Mouse (Mus musculus) hindbrain, embryonic 16.5 days (tissue): ENCODE data around the gene Dhx40. TPM values are rescaled to one million over a fixed set of nuclear protein-coding genes. Genes with fewer than 3 reads are reported as not detected.
"Not testable (repeated sequence)": the region's sequence is repeated elsewhere in the genome, so short reads cannot be mapped to it uniquely, and the experiment has no call there.

ENCODE experiments used
- ATAC-seq: fragments of 200-750 bp; cut with Nextera tagmentation; 2 replicates; pipeline ENCODE4 v1.8.0; 2017; ENCODE audit warnings: moderate TSS enrichment, moderate library complexity
- H3K27ac ChIP-seq: fragments of 300-500 bp; sonication (generic); 2 replicates; pipeline ENCODE4 v1.5.1; 2014; ENCODE audit warnings: low read depth, mild to moderate bottlenecking, control low read depth, low read length, moderate library complexity
- H3K27me3 ChIP-seq: fragments of 300-500 bp; sonication (generic); replicated peaks from 2 replicates; pipeline ENCODE4 v1.6.1; 2014; ENCODE audit warnings: low read length; ENCODE audit not compliant: control insufficient read depth, insufficient read depth
- H3K36me3 ChIP-seq: fragments of 300-500 bp; sonication (generic); 2 replicates; pipeline ENCODE4 v1.6.1; 2014; ENCODE audit warnings: mild to moderate bottlenecking, low read length, moderate library complexity, mixed read lengths; ENCODE audit not compliant: control insufficient read depth, insufficient read depth
- H3K4me1 ChIP-seq: fragments of 300-500 bp; sonication (generic); 2 replicates; pipeline ENCODE4 v1.6.1; 2014; ENCODE audit warnings: low read depth, low read length; ENCODE audit not compliant: control insufficient read depth, insufficient read depth
- H3K4me2 ChIP-seq: fragments of 300-500 bp; sonication (generic); 2 replicates; pipeline ENCODE4 v1.6.1; 2014; ENCODE audit warnings: mild to moderate bottlenecking, low read length, control low read depth, moderate library complexity
- H3K4me3 ChIP-seq: fragments of 300-500 bp; sonication (generic); 2 replicates; pipeline ENCODE4 v1.5.1; 2014; ENCODE audit warnings: mild to moderate bottlenecking, low read length, control low read depth, moderate library complexity
- H3K9ac ChIP-seq: fragments of 300-500 bp; sonication (generic); 2 replicates; pipeline ENCODE4 v1.6.1; 2014; ENCODE audit warnings: low read depth, mild to moderate bottlenecking, control low read depth, low read length, moderate library complexity
- H3K9me3 ChIP-seq: fragments of 300-500 bp; sonication (generic); 2 replicates; pipeline ENCODE4 v1.6.1; 2014; ENCODE audit warnings: mild to moderate bottlenecking, low read length, moderate library complexity; ENCODE audit not compliant: control insufficient read depth
- WGBS: fragments of 180-500 bp; shearing (Covaris S2); extraction: QIAGEN DNeasy Blood & Tissue Kit; methylation state at CpG from one replicate; pipeline ENCODE4 v1.1.7; 2014; 5-methylcytosine and 5-hydroxymethylcytosine counted together
- polyA plus RNA-seq: library from polyadenylated mRNA; unstranded; fragments of >200 nt; fragmentation: Nextera tagmentation; extraction: Ambion mirVana; gene quantifications from 2 replicates; pipeline ENCODE4 v1.2.1, GENCODE M21; 2015

The Dhx40 gene
- polyA plus RNA-seq, 1 experiment from 2014 or later: 16.8 TPM

DNA sequence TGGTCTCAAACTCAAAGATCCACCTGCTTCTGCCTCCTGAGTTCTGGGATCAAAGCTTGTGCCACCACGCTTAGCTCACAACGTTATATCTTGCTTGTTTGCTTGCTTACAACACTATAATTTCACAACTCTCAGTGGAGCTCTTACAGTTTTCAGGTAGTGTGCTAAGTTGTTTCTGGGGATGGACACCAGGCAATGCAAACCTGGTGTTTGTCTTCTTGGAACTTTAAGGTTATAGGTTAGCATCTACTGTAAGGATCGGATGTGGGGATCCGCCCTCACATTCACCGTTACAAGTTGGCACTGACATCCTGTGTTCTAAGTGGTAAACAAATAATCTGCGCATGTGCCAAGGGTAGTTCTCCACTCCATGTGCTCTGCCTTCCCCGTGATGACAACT, 16.9 kb upstream of the Dhx40 start:
- Histone ChIP-seq H3K4me1 (no peaks in the 10 kb centered on the region), H3K4me2 (no peak overlapping the region), H3K27me3 (no peaks in the 10 kb centered on the region), H3K4me3 (no peak overlapping the region), H3K36me3 (no peaks in the 10 kb centered on the region), H3K27ac (no peak overlapping the region), H3K9ac (no peak overlapping the region), H3K9me3 (no peaks in the 10 kb centered on the region)
- ATAC-seq: no peak
- WGBS: 94% methylated on average over 6 of the region's 7 CpGs

DNA sequence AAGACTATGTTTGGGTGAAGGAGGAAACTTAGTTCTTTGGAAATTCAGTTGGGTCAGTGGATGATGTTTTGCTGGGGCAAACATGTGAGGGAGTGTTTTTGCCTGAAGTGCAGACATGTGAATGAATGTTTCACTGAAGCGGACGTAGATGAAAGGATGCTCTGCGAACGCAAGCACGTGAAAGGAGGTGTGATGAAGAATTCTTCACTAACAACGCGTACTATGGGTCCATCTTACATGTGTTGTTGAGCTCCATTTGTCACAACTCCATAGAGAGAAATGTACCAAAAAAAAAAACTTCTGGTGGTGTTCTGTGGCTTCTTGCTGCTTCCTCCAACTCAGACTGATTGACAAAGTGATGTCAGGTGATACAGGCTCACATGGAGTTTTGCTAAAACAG, 15.0 kb upstream of the Dhx40 start:
- WGBS: 88% methylated on average over 7 of the region's 7 CpGs
- H3K27me3 ChIP-seq: no peaks in the 10 kb centered on the region
- no peak overlapping the region for H3K27ac ChIP-seq
- no peak for ATAC-seq
- H3K4me1 ChIP-seq: no peaks in the 10 kb centered on the region
- no peak overlapping the region for H3K4me2 ChIP-seq
- H3K36me3 ChIP-seq: no peaks in the 10 kb centered on the region
- H3K9ac ChIP-seq: no peak overlapping the region
- H3K4me3 ChIP-seq: no peak overlapping the region
- H3K9me3 ChIP-seq: no peaks in the 10 kb centered on the region

DNA sequence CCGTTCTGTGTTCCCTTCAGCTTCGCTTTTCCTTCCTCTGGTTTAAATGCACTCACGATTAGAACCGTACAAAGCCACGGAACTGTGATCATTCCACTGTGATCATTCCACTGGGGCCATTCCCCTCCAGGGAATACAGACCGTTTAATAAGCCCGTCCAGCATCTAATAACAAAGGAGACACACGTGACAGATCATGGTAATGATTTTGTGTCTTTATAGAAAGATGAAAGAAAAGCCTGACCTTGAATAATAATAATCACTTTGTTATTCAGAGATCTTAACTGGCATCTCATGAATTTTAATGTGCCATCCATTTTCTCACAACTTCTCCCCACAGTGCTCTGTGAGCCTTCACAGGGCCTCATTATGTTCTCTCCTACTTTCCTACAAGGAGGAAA, 12.0 kb upstream of the Dhx40 start:
- Histone ChIP-seq H3K27ac (0 out of 2 replicates have a peak overlapping the region, but pooled peaks have one; percentile 9), H3K36me3 (no peaks in the 10 kb centered on the region), H3K4me1 (no peaks in the 10 kb centered on the region), H3K4me2 (no peak overlapping the region; the same call in 1 of the 2 replicates), H3K9ac (no peak overlapping the region), H3K4me3 (no peak overlapping the region), H3K27me3 (no peaks in the 10 kb centered on the region), H3K9me3 (no peaks in the 10 kb centered on the region)
- no peak for ATAC-seq
- WGBS: 15% methylated on average over 8 of the region's 8 CpGs

DNA sequence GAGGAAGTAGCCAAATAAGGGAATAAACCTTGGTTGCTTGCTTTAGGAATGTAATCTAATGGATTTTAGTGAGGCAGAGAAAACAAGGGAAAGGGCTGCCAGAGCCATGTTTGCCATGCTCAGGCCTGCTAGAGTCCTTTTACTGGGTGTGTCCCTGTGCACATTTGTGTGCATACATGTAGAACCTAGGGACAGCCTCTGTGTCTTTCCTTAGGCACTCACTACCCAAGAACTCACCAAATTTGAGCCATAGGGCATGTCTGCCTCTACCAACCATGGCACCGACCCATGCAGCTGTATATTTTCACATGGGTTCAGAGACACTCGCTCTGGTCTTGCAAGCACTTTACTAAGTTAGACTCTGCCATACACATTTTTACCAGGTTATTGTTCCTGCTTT, 11.4 kb upstream of the Dhx40 start:
- Histone ChIP-seq H3K27ac (no peak overlapping the region; the same call in 1 of the 2 replicates), H3K4me3 (no peak overlapping the region), H3K4me1 (no peaks in the 10 kb centered on the region)

DNA sequence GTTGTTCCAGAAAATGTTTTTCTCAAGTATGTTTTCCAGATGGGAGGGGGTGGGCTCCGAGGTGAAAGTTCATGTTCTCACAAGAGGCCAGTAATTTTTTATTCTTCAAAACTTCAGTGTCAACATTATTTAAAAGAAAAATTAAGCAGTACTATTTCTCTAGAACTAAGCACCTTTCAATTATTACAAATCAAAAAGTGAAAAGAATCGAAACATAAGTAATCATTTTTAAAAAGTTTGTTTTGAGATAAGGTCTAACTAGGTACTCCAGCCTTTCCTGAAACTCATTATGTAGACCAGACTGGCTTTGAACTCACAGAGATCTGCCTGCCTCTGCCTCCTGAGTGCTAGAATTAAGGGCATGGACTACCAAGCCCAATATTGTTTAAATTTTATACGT, 8.7 kb upstream of the Dhx40 start:
- H3K36me3 ChIP-seq, H3K4me2 ChIP-seq, H3K4me3 ChIP-seq, H3K27me3 ChIP-seq, ATAC-seq, H3K27ac ChIP-seq, H3K9ac ChIP-seq, H3K4me1 ChIP-seq, H3K9me3 ChIP-seq: not testable (repeated sequence)
- WGBS: 94% methylated on average over 3 of the region's 3 CpGs

More for the DNA sequence above, 11.4 kb upstream of the Dhx40 start:
- ATAC-seq: no peak
- H3K4me2 ChIP-seq: no peak overlapping the region
- H3K9me3 ChIP-seq: no peaks in the 10 kb centered on the region
- H3K36me3 ChIP-seq: no peaks in the 10 kb centered on the region
- H3K27me3 ChIP-seq: no peaks in the 10 kb centered on the region
- no peak overlapping the region for H3K9ac ChIP-seq
- 67% methylated on average over 2 of the region's 2 CpGs for WGBS

DNA sequence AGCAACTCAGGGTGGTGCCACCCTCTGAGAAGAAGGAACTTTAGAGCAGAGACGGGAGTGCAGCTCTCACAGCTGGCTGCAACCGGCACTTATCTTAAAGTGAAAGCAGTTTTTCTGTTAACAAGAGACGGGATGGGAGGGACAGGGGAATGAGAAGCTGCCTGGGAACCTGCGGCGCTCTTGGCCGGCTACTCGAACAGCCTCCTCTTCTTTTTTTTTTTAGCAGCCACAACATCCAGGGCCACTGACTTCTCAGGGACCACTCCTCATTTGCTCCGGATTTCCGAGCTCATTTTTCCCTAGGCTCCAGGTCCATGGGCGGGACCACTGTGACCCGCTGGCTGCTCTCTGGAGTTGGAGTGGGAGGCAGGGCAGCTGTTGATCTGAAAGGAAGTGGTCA, 6.9 kb upstream of the Dhx40 start:
- 11% methylated on average over 3 of the region's 11 CpGs for WGBS
- H3K9ac ChIP-seq, H3K4me2 ChIP-seq, H3K36me3 ChIP-seq, H3K27me3 ChIP-seq, H3K4me3 ChIP-seq, H3K4me1 ChIP-seq, ATAC-seq, H3K27ac ChIP-seq, H3K9me3 ChIP-seq: not testable (repeated sequence)

DNA sequence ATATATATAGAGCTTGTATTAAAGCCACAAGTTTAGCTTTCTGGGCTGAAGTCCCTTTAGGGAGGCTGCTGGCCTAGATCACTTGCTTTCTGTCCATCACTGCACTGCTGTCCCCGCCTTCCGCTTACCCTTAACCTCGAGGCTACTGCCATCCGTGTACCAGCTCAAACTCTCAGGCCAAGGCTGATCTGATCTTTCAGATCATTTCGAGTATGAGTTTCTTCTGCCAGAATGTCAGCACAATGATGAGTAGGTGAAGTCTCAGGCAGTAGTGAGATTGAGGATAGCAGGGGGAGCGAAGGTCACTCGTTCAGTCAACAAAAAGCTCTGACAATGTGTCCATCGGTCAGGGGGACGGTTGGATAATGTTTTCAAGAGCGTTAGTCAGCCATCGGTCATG, 5.7 kb upstream of the Dhx40 start:
- H3K9me3 ChIP-seq, H3K9ac ChIP-seq, H3K27ac ChIP-seq, ATAC-seq, H3K36me3 ChIP-seq, H3K27me3 ChIP-seq, H3K4me3 ChIP-seq, H3K4me2 ChIP-seq, H3K4me1 ChIP-seq: not testable (repeated sequence)
- WGBS: 62% methylated on average over 5 of the region's 11 CpGs

DNA sequence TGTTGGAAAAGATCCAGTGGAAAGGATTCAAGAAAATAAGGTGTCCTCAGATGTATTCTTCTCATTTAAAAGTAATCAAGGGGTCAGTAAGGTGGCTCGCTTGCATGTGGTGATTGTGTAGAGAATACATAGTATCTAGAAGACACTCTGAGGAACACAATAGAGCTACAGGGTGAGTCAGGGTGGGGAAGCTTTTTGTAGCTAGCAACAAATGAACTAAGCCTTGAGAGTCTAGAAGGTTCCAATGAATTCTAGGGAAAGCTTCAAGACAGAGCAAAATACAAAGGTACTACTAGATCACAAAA, 3.7 kb upstream of the Dhx40 start:
- no peaks in the 10 kb centered on the region for H3K36me3 ChIP-seq
- WGBS: 95% methylated on average over 1 of the region's 1 CpGs
- H3K27ac ChIP-seq: no peak overlapping the region
- H3K4me2 ChIP-seq: no peak overlapping the region
- H3K4me3 ChIP-seq: no peak overlapping the region
- H3K9ac ChIP-seq: no peak overlapping the region
- no peak for ATAC-seq
- H3K27me3 ChIP-seq: no peaks in the 10 kb centered on the region
- H3K9me3 ChIP-seq: no peaks in the 10 kb centered on the region
- H3K4me1 ChIP-seq: peaks cover 6% of the 10 kb centered on the region

DNA sequence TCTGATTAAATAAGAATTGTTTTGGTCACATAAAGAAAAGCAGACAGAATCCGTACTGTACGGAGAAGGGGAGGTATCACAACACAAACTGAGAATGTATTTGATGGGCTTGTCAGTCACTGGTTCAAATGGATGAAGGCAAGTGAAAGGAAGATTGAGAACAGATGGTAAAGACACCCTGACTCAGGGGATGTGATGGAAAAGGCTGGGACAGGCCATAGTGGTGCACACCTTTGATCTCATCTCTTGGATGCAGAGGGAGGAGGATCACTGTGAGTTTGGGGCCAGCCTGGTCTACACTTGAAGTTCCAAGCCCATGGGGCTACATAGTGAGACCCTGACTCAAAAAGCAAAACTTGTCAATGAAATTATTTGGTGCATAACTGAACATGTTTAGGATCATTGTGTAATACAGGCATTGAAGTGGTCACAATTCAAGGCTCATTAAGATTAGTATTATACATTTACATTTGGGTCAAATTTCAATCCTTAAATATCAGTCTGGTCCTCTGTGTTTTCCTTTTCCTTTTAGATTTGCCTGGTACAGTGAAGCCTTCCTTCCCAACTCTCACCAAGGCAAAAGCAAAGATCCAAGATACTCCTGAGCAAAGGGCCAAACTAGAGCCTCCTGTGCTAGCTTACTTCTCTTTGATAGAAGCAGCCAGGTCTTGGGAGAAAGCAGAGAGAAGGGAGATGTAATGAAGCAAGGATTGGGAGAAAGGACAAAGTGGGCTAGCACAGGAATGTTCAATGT, 3.2 kb upstream of the Dhx40 start:
- Histone ChIP-seq H3K27me3 (no peaks in the 10 kb centered on the region), H3K9me3 (no peaks in the 10 kb centered on the region), H3K4me3 (no peak overlapping the region), H3K36me3 (no peaks in the 10 kb centered on the region), H3K4me1 (peaks cover 6% of the 10 kb centered on the region), H3K9ac (no peak overlapping the region), H3K4me2 (no peak overlapping the region), H3K27ac (no peak overlapping the region)
- no peak for ATAC-seq
- 88% methylated on average over 2 of the region's 2 CpGs for WGBS

DNA sequence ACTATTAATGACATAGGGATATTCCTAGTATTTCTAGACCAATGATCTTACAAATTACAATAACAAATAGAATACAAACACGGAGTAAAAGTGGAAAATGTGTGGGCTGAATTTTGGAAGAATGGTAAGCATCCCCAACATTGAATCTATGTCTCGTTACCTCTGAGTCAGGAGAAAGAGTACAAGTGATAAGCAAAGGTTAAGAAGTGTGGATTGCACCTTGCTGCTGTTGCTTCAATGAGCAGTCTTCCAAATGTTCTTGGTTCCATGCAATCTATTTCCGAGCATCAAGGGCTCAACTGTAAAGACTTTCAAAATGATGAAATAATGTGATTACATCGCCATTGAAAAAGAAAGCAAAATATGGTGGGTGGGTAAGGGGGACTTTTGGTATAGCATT, 2.3 kb upstream of the Dhx40 start:
- Histone ChIP-seq H3K4me3 (no peak overlapping the region), H3K9ac (no peak overlapping the region), H3K4me1 (peaks cover 6% of the 10 kb centered on the region), H3K36me3 (no peaks in the 10 kb centered on the region), H3K27me3 (no peaks in the 10 kb centered on the region), H3K4me2 (no peak overlapping the region), H3K9me3 (no peaks in the 10 kb centered on the region), H3K27ac (no peak overlapping the region)
- WGBS: 72% methylated on average over 4 of the region's 4 CpGs
- no peak for ATAC-seq
